Mouse (Mus musculus): Measurements from ENCODE around the gene Golgb1. TPM values are rescaled to one million over a fixed set of nuclear protein-coding genes. Genes with fewer than 3 reads are reported as not detected.

Golgb1 gene
- total and polyA plus RNA-seq, 3 experiments: 11.0 to 39.3 (median 30.0) TPM

- Histone ChIP-seq H3K36me3 (replicated peaks) (peaks cover 92% of the 10 kb centered on the region), H3K9me3 (replicated peaks) (no peaks in the 10 kb centered on the region), H3K4me3 (ENCODE audit: low read depth, low read length) (no peak overlapping the region), H3K27me3 (ENCODE audit: insufficient read depth, low read length) (no peaks in the 10 kb centered on the region), H3K4me1 (ENCODE audit: insufficient read depth, low read depth, low read length) (peaks cover 3% of the 10 kb centered on the region; the same call in 1 of the 2 replicates)
- no peak for DNase-seq (ENCODE audit: low spot score)
- no peak for ATAC-seq (ENCODE audit: extremely low read depth, insufficient number of reproducible peaks, low FRiP score, poor library complexity, severe bottlenecking)
- TF ChIP-seq CTCF (IDR thresholded peaks at IDR 0.05; ENCODE audit: low read depth, low read length) (no peak), TAL1 (conservative IDR thresholded peaks at IDR 0.05; ENCODE audit: low read depth, low read length) (no peak), GATA2 (IDR thresholded peaks at IDR 0.05; ENCODE audit: borderline replicate concordance, low read depth, low read length) (no peak), GATA1 (IDR thresholded peaks at IDR 0.05; ENCODE audit: borderline replicate concordance, low read length) (no peak), POLR2AphosphoS5 (IDR thresholded peaks at IDR 0.05; ENCODE audit: insufficient replicate concordance, low read depth, low read length) (no peak)
Measured at GRCm38 (mm10) chr16:36929216-36929615, 54.3 kb downstream of the Golgb1 start.

GRCm38 (mm10) chr16:36930231-36931136 is 55.5 kb downstream of the Golgb1 start:
- ATAC-seq (ENCODE audit: extremely low read depth, insufficient number of reproducible peaks, low FRiP score, poor library complexity, severe bottlenecking) (no peak), DNase-seq (ENCODE audit: low spot score) (no peak)
- H3K27me3 ChIP-seq (ENCODE audit: insufficient read depth, low read length): no peaks in the 10 kb centered on the region
- TF ChIP-seq GATA2 (IDR thresholded peaks at IDR 0.05; ENCODE audit: borderline replicate concordance, low read depth, low read length): no peak
- TF ChIP-seq TAL1 (conservative IDR thresholded peaks at IDR 0.05; ENCODE audit: low read depth, low read length): no peak
- no peak for TF ChIP-seq POLR2AphosphoS5 (IDR thresholded peaks at IDR 0.05; ENCODE audit: insufficient replicate concordance, low read depth, low read length)
- TF ChIP-seq GATA1 (IDR thresholded peaks at IDR 0.05; ENCODE audit: borderline replicate concordance, low read length): no peak
- no peak for TF ChIP-seq CTCF (IDR thresholded peaks at IDR 0.05; ENCODE audit: low read depth, low read length)
- no peak overlapping the region for H3K4me3 ChIP-seq (ENCODE audit: low read depth, low read length)
- peaks cover 8% of the 10 kb centered on the region; the same call in 1 of the 2 replicates for H3K4me1 ChIP-seq (ENCODE audit: insufficient read depth, low read depth, low read length)
- no peaks in the 10 kb centered on the region for H3K9me3 ChIP-seq (replicated peaks)
- peaks cover 79% of the 10 kb centered on the region for H3K36me3 ChIP-seq (replicated peaks)

- Histone ChIP-seq H3K9me3 (replicated peaks) (no peaks in the 10 kb centered on the region), H3K36me3 (replicated peaks) (peaks cover 70% of the 10 kb centered on the region), H3K27me3 (ENCODE audit: insufficient read depth, low read length) (no peaks in the 10 kb centered on the region), H3K4me3 (ENCODE audit: low read depth, low read length) (no peak overlapping the region), H3K4me1 (ENCODE audit: insufficient read depth, low read depth, low read length) (peaks cover 13% of the 10 kb centered on the region)
- DNase-seq (ENCODE audit: low spot score): no peak
- no peak for TF ChIP-seq GATA2 (IDR thresholded peaks at IDR 0.05; ENCODE audit: borderline replicate concordance, low read depth, low read length)
- no peak for TF ChIP-seq GATA1 (IDR thresholded peaks at IDR 0.05; ENCODE audit: borderline replicate concordance, low read length)
- TF ChIP-seq TAL1 (conservative IDR thresholded peaks at IDR 0.05; ENCODE audit: low read depth, low read length): no peak
- TF ChIP-seq POLR2AphosphoS5 (IDR thresholded peaks at IDR 0.05; ENCODE audit: insufficient replicate concordance, low read depth, low read length): no peak
- no peak for TF ChIP-seq CTCF (IDR thresholded peaks at IDR 0.05; ENCODE audit: low read depth, low read length)
- no peak for ATAC-seq (ENCODE audit: extremely low read depth, insufficient number of reproducible peaks, low FRiP score, poor library complexity, severe bottlenecking)
Measured at GRCm38 (mm10) chr16:36931381-36931780, 56.4 kb downstream of the Golgb1 start.

GRCm38 (mm10) chr16:36931976-36932375 is 57.0 kb downstream of the Golgb1 start:
- Histone ChIP-seq H3K9me3 (replicated peaks) (no peaks in the 10 kb centered on the region), H3K27me3 (ENCODE audit: insufficient read depth, low read length) (no peaks in the 10 kb centered on the region), H3K4me1 (ENCODE audit: insufficient read depth, low read depth, low read length) (peaks cover 13% of the 10 kb centered on the region), H3K4me3 (ENCODE audit: low read depth, low read length) (no peak overlapping the region), H3K36me3 (replicated peaks) (peaks cover 65% of the 10 kb centered on the region)
- no peak for DNase-seq (ENCODE audit: low spot score)
- TF ChIP-seq TAL1 (conservative IDR thresholded peaks at IDR 0.05; ENCODE audit: low read depth, low read length) (no peak), GATA2 (IDR thresholded peaks at IDR 0.05; ENCODE audit: borderline replicate concordance, low read depth, low read length) (no peak), GATA1 (IDR thresholded peaks at IDR 0.05; ENCODE audit: borderline replicate concordance, low read length) (no peak), POLR2AphosphoS5 (IDR thresholded peaks at IDR 0.05; ENCODE audit: insufficient replicate concordance, low read depth, low read length) (no peak), CTCF (IDR thresholded peaks at IDR 0.05; ENCODE audit: low read depth, low read length) (no peak)
- ATAC-seq (ENCODE audit: extremely low read depth, insufficient number of reproducible peaks, low FRiP score, poor library complexity, severe bottlenecking): no peak

- no peak for DNase-seq (ENCODE audit: low spot score)
- H3K4me1 ChIP-seq (ENCODE audit: insufficient read depth, low read depth, low read length): peaks cover 11% of the 10 kb centered on the region
- no peaks in the 10 kb centered on the region for H3K27me3 ChIP-seq (ENCODE audit: insufficient read depth, low read length)
- TF ChIP-seq CTCF (IDR thresholded peaks at IDR 0.05; ENCODE audit: low read depth, low read length) (no peak), TAL1 (conservative IDR thresholded peaks at IDR 0.05; ENCODE audit: low read depth, low read length) (no peak), GATA2 (IDR thresholded peaks at IDR 0.05; ENCODE audit: borderline replicate concordance, low read depth, low read length) (no peak), POLR2AphosphoS5 (IDR thresholded peaks at IDR 0.05; ENCODE audit: insufficient replicate concordance, low read depth, low read length) (no peak), GATA1 (IDR thresholded peaks at IDR 0.05; ENCODE audit: borderline replicate concordance, low read length) (no peak)
- peaks cover 62% of the 10 kb centered on the region for H3K36me3 ChIP-seq (replicated peaks)
- no peak overlapping the region for H3K4me3 ChIP-seq (ENCODE audit: low read depth, low read length)
- H3K9me3 ChIP-seq (replicated peaks): no peaks in the 10 kb centered on the region
- ATAC-seq (ENCODE audit: extremely low read depth, insufficient number of reproducible peaks, low FRiP score, poor library complexity, severe bottlenecking): no peak
Measured at GRCm38 (mm10) chr16:36932546-36932945, 57.6 kb downstream of the Golgb1 start.

- H3K4me3 ChIP-seq (ENCODE audit: low read depth, low read length): no peak overlapping the region
- H3K9me3 ChIP-seq (replicated peaks): no peaks in the 10 kb centered on the region
- ATAC-seq (ENCODE audit: extremely low read depth, insufficient number of reproducible peaks, low FRiP score, poor library complexity, severe bottlenecking) (0 out of 2 replicates have a peak, but pooled peaks have one; percentile 29), DNase-seq (ENCODE audit: low spot score) (no peak)
- TF ChIP-seq TAL1 (conservative IDR thresholded peaks at IDR 0.05; ENCODE audit: low read depth, low read length) (no peak), GATA2 (IDR thresholded peaks at IDR 0.05; ENCODE audit: borderline replicate concordance, low read depth, low read length) (no peak), POLR2AphosphoS5 (IDR thresholded peaks at IDR 0.05; ENCODE audit: insufficient replicate concordance, low read depth, low read length) (no peak), CTCF (IDR thresholded peaks at IDR 0.05; ENCODE audit: low read depth, low read length) (no peak), GATA1 (IDR thresholded peaks at IDR 0.05; ENCODE audit: borderline replicate concordance, low read length) (no peak)
- no peaks in the 10 kb centered on the region for H3K27me3 ChIP-seq (ENCODE audit: insufficient read depth, low read length)
- peaks cover 49% of the 10 kb centered on the region for H3K36me3 ChIP-seq (replicated peaks)
- peaks cover 11% of the 10 kb centered on the region for H3K4me1 ChIP-seq (ENCODE audit: insufficient read depth, low read depth, low read length)
Measured at GRCm38 (mm10) chr16:36934131-36934840, 59.3 kb downstream of the Golgb1 start.
